Mouse (Mus musculus) naive thymus-derived CD4-positive, alpha-beta T cell, adult 2 months (primary cell): Measurements from ENCODE around the gene Gm49394.

Experiments used
- DNase-seq: peaks from one replicate; pipeline ENCODE4 v3.0.0-alpha.2; 2011; ENCODE audit warnings: low read depth

The Gm49394 gene

DNA sequence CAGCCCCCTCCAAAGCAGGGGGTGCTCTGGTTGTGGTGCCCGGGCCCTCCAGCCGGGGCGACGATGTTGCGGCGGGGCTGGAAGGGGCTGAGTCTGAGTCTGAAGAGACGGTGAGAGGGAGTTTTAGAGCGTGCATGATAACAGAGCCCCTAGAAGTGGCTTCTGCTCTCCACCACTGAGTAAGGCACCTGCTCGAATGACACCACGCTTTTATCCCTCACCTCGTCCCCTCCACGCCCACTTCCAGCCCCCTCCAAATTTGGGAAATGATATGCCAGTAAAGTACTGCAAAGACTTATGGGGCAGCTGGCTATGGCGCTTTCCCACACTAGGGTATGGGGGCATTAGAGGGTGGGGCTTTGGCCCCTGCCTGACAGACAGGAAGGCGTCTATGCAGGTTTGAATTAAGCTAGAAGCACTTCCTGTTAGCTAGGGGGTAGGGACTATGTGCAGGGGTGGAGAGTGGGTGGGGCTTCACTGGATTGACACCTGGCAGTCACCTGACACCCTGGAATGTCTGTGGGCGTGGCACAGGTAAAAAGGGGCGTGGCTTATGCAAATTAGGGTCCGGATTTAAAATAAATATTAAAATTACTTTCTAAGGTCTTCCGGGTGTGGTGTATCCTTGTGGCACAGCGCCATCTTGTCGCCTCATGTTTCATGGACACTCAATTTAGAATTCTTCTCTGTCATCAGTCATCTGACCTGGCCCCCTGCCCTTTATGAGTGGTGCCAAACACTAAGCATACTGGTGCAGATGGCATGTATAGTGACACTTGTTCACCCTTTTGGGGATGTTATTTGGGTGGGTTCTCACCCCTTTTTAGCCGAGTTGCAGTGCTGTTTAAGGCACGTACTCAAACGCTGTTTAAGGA, at the start of gene Gm49394:
Gm49394 (minus strand) TSS at position 192 of the 875 bp plus-strand sequence.
- no peak for DNase-seq

DNA sequence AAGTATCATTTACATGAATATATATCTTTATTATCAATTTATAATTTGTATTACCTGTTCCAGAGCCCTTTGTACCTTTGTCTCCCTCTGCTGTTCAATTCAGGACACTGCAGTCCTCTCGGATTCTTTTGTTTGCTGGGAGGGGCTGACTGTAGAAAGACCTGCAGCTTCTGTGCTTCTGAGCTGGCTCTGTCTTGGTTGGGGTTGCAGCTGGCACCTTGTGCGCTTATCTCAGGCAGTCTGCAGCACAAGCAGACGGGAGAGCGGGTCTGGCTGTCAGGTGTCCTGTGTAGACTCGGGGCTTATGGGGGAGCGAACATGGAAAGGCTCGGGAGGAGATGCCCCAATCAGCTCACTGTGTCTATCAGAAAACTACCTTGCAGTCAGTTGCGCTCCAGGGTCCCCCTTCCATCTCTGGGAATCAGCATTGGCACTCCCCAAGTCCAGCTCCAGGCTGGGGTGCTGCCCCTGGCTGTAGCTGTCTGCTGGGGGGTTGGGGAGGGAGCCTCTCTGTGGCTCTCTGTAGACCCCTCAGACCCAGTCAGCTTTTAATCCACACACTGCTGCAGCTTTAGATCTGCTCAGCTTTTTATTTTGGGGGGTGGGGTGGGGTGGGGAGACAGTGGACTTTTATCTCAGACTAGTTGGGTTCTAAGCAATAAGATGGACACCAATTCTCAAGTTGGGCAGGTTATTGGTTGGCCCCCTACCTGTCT, 45.2 kb upstream of the Gm49394 start:
- peak; percentile 55 for DNase-seq

DNA sequence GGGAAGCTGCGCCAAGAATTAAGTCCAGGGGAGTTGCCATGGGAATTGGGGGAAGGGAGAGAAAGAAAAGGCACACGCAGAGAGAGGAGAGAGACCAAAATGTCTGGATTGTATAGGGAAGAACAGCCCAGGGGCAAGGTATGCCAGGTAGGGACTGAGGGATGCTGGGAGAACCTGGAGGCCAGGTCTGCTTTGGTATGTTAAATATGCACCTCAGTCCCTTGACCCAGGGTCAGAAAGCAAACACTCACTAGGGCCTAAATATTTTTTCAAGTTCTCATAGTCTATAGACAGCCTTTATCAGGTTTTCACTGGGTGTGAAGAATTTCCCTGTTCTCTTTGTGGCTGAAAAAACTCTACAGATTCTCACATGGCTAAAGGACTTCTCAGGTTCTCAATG, 37.1 kb upstream of the Gm49394 start:
- no peak for DNase-seq

DNA sequence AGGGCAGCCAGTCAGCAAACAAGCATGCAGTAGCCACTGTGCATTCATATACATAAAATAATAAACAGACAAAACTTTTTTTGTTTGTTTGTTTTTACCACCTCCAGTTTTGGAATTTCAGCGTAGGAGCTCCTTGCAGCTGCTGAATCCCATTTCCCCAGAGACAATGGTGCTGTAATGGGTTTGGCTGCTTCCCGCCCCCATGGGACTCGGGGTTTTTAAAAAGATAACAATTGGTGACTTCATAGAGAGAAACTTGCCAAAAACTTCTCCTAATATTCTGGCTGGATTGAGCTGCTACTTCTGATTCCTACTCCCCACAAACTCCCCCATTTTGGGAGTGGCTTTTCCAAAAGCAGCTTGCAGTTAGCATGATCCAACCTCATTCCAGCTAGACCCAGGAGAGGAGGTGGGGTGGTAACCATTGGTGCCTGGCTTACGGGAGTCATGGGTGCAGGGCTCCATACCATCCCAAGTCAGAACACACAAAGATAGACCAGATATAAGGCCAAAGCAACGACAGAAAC, 29.7 kb upstream of the Gm49394 start:
- no peak for DNase-seq

DNA sequence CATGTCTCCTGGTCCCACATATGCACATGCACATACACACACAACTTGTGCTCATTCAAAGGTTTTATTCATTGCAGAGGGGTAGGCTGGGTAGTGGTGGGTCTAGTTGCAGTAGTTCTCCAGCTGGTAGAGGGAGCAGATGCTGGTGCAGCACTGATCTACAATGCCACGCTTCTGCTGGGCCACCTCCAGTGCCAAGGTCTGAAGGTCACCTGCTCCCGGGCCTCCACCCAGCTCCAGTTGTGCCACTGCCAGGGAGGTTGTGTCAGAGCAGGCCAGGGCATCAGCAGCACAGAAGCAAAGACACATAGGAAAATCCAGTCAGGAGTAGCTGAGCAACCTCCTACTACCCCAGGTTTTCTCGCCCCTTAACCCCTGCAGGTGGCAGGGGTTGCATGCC, 8.9 kb upstream of the Gm49394 start:
- DNase-seq, result no peak

DNA sequence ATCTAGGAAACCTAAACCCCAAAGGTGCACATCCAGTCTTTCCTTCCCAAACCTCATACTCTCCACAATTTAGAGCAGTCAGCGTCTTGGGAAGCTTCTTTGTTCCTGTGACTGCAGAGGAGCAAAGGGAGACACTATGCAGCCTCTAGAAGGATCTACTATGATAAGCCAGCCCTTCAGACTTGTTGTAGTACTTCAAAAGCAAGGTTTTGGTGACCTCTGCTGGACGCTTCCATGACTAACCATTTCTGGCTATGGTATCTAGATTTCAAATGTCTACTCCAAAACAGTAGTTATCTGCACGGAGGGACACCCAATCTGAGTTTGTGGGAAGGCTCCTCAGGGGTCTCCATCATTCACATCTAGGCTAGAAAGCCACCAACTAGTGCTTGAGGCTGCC, 5.9 kb upstream of the Gm49394 start:
- DNase-seq, result peak; percentile 29

DNA sequence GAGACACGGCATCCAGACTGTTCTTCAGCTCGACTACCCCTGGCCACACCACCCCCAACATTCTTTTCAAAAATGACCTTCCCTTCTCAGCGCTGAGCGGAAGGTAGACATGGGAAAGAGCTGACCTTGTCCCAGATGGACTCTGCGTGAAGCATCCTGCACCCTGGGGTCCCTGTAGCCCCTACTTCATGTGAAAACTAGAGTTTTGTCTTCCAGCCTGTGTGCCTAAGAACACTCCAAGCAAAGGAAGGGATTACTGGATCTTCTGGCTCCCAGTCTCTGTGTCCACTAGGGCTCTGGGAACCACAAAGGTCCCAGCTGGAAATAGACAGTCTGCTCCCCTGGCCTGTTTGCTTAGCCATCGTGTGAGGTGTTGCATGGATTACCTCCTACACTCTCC, 5.4 kb upstream of the Gm49394 start:
- DNase-seq, result no peak

DNA sequence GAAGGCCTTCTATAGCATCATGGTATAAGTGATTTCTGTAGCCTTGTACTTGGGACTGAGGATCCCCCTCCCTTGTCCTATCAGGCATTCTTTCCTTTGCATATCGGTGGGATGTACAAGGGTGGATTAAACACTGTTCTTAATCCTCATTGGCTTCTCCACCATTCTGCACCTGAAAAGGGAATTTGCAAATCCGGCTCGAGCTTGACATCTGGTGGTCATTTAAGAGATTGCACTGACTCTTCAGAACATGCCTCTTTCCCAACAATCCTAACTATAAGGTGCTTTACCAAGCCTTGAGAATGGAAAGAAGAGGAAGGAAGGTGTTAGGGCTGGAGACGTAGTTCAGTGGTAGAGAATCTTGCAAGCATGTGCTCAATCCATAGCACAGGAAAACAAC, 2.4 kb upstream of the Gm49394 start:
- DNase-seq, result peak; percentile 47

DNA sequence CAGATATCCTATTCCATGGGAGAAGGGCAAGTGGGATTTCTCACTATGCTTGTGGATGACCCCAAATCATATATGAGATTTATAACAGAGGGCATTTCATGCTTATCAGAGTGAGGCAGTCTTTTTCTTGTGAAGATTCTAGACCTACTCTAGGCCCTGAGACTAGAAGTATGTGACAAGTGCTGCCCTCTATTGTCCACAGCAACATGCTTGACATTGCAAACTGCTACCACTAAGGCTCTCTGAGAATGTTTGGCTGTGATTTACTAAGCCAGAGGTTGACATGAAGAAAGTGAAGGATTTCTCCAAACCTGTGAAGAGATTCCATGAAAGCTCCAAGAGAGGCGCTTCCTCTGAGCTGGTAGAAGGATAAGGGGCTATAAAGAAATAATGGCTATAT, 1.3 kb upstream of the Gm49394 start:
- DNase-seq, result no peak

DNA sequence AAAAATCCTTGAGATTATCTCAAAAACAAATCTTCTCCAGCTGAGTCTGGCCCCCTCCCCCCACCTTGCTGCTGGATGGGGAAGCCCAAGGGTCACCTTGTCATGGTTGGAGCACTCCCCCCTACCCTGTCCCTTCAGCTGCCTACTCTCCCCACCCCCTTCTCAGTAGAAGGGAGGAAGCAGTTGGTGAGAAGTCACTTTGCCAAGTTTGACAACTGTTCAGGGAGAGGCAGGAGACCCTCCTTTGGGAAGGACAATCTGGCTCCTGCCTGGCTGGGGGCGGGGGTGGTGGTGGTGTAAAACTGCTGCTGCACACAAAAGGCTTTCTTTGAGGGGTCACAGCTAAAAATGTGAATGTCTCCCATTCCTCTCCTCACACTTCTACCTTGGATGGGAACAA, 1.4 kb downstream of the Gm49394 start:
- no peak for DNase-seq

DNA sequence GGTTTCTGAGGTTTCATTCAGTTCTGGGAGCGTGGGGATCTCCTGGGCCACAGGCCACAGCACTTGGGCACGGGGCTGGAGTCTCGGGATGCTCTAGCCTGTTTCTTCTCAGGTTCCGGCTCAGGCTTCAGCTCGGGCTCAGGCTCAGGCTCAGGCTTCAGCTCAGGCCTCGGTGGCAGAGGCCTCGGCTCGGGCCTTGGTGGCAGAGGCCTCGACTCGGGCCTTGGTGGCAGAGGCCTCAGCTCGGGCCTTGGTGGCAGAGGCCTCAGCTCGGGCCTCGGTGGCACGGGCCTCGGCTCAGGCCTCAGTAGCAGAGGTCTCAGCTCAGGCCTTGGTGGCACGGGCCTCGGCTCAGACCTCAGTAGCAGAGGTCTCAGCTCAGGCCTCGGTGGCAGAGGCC, 2.2 kb downstream of the Gm49394 start:
- DNase-seq, result no peak

DNA sequence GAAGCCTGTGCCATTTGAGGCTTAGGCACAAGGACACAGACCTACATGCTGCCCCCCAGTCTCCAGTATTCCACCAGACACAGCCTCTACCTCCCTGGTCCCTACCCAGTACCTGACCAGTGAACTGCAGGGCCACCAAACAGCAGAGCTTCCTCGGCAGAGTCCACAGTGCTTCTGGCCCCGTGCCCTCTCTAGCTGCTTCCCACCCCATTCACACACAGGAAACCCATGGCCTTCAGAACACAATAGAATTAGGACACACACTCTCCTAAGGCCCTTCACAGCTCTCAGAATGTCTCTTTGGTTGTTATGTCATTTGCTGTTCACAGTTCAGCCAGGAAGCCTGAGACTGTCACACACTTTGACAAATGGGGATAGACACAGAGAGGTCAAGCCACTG, 3.1 kb downstream of the Gm49394 start, which contains the start of gene Igf2:
Igf2 (minus strand) TSS at position 158 of the 400 bp plus-strand sequence.
- no peak for DNase-seq

DNA sequence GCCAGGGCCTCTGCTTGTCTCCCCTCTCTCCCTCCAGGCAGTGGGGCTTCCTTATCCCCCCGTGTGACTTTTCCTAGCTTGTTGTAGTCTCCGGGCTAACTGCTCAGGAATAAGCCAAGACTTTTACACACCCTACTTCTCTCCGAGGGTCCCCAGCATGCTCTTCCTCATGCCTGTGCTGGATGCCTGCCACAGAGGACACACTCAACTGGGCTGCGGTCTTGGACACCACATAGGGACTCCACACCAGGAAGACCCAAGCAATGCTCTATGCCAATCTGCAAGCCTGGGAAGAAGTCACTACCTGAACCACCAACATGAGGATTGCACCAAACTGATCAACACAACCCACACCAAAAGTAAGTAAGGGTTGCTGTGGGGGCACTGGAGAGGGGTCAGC, 3.6 kb downstream of the Gm49394 start:
- DNase-seq, result no peak

DNA sequence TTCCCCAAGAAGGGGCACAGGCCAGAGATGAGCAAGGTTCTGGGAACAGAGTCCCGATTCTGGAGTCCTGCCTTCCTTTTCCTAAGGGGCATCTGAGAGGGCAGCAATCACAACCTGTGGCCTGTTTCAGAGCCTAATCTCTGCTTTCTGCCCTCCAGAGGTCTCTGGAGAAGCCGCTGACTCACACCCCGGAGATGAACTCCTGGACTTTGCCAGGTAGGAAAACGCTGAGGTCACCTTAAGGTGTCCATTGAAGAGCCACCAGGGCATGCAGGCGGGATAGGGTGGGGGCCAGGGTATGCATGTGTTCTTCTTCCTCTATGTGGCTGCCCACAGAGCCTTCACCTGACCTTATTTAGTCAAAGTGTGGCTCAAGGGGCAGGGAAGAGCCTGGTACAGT, 4.4 kb downstream of the Gm49394 start:
- DNase-seq, result no peak

DNA sequence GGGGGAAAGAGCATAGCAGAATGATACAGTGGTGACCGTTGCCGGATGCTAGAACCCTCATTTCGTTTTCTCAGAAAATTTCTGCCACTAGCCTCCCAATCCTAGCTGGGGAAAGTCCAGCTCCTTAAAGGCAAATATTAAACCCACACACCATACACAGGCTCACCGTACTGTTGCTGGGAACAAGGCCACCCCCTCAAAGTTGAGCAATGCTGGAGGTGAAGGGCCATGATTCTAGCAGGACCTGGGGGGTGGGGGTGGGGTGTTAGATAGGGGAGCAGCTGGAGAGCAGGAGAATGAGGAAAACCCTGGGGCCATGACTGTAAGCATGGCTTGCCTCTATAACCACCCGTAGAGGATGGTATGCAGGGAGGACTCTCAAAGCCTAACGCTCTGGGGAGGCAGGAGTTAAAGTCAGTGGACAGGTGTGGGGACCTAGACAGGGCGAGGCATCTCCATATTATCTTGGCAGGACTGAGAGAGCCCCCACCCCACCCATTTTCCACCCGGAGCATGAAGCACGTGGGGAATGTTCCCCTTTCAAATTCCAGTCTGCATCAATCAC, 5.2 kb downstream of the Gm49394 start:
- DNase-seq, result no peak

DNA sequence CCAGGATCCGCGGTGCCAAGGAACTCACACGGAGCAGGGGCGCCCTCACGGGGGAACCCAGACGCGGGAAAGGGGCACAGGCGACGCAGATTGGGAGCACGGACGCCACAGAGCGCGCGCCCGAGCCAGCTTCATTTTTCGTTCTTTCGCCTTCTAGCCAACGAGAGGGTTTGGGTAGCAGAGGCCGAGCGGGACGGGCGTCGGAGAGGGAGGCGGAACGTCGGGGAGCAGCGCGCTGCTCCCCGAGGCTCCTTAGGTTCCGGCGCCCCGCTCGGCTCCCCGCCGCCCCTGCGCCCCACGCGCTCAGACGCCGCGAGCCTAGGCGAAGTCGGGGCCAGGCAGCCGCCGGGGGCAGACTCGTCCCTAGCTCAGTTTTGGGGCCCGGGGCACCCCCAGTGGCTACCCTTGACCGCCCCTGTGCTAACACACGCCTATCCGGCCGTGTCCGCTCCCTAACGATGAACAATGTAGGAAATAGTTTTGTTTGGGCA, 5.8 kb downstream of the Gm49394 start:
- no peak for DNase-seq

DNA sequence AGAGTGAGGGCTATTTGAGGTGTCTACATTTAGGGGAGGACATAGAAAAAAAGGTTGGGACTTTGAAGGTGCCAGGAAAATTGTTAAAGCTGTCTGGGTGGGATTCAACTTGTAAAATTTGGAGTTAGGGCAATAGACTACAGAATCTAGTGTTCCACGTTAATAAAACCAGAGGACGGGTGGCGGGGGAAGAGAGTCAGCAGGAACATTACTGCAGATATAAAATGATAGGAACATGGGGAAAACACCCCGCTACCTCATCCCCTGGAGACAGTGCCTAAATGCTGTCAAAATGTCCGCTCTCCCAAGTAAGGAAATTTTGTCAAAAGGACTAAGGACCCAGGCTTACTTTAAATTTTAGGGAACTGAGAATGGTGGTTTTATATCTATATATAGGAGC, 6.6 kb downstream of the Gm49394 start:
- no peak for DNase-seq

DNA sequence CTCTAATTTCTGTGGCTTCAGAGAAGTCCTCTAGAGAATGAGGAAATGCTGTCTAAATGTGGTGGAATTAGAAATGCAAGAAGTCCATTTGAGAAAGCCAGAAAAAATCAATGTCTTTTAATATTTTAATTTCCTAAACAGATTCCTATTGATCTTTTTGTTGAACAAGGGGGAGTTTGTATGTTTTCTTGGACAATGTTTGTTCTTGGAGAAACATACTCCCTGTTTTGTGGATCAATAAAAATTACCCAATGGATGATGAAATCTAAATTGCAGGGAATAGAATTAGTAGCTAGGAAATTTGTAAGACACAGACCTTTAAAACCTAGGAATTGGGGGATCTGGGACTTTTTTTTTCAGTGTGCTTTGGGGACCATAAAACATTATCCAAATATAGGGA, 7.9 kb downstream of the Gm49394 start:
- DNase-seq, result no peak

DNA sequence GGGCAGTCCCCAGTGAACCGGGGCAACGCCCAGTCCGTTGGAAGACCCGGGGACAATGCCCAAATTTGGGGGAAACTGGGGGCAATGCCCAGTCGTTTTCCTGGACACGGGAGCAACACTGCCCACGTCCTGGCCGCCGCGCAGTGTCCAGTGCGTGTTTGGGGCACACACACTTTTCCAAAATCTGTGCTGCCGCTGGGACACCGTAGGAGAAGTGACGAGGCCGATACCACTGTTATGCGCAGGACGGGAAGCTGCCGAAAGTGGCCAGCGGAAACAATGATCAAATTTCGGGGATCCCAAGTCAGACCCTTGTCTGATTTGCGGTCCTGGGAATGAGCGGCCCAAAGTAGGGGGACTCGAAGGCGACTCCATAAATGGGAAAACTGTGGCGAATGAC, 8.7 kb downstream of the Gm49394 start:
- DNase-seq, result no peak

DNA sequence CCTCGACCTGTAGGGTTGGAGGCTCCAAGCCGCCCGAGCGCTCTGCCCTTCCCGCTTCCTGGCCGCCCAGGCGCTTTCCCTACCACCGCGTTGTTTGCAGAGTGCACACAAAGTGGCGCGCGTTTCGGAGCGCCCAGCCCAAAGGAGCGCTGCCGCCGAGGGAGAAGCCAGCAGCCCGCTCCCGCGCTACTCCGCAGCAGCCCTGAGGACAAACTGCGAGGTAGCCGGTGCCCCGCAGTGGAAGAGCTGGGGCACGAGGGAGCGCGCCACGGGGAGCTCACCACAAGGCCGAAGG, 9.1 kb downstream of the Gm49394 start:
- no peak for DNase-seq

DNA sequence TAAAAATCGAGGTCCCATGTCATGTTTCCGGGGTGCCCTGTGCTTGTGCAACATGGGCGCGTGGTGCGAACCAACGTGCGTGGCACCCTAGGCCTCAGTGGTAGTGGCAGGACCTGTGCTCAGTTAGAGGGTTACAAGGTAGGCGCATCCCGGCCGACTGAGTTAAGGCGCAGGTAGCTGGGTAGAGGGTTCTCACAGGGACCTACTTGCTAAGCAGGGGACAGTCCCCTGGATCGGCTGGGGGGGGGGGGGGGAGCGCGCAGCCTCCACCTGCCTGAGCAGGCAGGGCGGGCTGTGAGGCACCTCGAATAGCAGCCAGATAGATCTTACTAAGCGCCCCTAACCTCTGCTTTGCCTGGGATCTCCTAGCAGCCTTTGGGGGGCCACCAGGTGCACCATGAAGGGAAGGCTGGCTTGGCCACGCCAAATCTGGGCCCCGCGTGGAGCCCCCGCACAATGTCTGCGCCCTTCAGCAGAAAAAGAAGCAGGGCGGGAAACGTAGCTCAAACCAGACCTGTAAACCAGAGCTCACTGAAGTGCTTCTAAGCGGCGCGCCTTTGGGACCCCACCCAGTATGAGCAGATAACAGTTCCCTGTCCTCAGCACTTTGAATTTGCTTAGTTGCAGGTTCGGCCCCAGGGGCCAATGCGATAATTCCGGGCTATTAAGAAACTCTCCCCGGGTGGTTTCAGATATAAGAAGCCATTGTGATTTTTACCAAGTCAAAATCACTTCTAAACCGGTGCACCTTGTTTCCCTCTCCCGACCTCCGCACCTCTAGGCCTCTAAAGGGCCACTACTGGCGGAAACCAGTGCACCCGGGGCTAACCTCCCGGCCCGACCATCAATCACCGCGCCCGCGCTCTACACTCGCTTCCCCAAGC, 9.7 kb downstream of the Gm49394 start:
- DNase-seq, result no peak

DNA sequence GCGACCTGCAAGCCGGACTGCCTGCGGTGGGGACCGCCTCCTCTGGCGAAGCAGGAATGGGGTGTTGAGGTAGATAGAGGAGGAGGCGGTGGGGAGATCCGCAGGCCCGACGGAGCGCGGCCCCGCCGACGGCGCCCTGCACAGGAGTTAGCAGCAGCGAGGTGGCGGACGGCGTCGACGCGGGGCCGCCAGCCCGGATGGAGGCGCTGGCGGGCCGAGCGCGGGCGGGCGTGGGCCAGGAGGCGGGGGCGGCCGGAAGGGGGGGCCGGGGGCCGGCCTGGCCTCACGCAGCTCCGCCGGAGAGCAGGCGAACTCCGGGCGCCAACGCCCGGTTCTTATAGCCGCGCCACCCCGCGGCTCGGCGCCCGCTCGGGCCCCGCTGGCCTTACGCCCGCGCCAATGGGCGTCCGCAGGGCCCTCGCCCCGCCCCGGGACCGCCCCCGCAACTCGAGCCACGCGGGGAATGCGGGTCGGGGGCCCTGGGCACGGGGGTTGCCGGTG, 10.5 kb downstream of the Gm49394 start:
- DNase-seq, result no peak
